Mouse (Mus musculus) c-Kit-positive CD71-positive TER-119-negative erythroid progenitor cells, embryonic 14.5 days (primary cell): ENCODE measurements around the gene Mrpl54.

Experiments used
- DNase-seq: peaks from one replicate; pipeline ENCODE4 v3.0.0-alpha.2; 2013; ENCODE audit warnings: low read depth

Mrpl54 gene

DNA sequence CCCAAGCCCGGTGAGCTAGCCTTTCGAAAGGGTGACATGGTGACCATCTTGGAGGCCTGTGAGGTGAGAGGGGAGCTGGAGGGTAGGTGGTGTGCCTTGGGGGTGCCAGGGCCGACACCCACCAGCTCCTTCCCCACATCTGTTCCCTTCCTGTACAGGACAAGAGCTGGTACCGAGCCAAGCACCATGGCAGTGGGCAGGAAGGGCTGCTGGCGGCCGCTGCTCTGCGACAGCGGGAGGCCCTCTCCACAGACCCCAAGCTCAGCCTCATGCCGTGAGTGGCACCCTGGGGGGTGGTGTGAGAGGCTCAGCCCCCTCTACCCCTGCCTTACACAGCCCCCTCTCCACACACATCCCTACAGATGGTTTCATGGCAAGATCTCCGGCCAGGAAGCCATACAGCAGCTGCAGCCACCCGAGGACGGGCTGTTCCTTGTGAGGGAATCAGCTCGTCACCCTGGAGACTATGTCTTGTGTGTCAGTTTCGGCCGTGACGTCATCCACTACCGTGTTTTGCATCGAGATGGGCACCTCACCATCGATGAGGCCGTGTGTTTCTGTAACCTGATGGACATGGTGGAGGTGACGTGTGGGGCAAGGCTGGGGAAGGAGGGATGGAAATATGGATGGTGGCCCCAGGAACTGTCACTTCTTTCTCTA is 7.4 kb downstream of the Mrpl54 start:
- no peak for DNase-seq

DNA sequence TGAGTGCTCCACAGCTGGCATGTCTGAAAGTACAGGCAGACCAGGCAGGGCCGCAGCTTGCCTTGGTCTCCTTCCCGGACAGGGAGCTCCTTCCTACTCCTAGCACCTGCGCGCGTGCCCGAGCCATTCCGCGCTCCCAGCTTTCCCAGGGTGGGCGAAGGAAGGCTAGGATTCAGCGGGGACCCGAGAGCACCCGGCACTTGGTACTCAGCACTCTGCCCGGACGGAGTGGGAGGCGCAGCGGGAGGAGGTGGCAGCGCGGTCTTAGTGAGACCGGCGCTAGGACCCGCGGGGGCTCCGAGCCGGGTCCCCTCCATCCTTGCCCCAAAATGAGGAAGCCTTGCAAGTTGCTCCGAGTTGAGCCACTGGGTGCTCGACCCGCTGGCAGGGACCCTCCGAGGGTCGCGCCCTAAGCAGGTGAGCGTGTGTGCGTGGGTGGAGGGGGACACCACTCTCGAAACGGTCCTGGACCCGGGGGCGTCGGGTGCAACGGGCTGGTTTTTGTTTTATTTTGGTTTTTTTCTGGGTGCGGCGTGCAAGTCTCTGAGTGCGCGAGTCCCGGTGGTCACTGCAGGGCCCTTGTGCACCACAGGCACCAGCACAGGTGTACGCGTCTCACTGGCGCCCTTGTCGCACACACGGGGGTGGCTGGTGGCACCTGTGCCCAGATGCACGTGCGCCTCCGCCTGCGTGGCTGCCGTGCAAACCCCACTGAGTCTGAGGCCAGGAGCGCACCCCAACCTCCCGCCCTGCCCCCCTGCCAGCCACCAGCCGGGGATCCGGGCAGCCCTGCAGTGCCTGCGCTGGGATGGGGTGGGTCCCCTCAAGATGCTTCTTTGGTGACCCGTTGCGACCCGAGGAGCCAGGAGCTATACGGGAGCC is 9.3 kb downstream of the Mrpl54 start:
- DNase-seq: no peak

DNA sequence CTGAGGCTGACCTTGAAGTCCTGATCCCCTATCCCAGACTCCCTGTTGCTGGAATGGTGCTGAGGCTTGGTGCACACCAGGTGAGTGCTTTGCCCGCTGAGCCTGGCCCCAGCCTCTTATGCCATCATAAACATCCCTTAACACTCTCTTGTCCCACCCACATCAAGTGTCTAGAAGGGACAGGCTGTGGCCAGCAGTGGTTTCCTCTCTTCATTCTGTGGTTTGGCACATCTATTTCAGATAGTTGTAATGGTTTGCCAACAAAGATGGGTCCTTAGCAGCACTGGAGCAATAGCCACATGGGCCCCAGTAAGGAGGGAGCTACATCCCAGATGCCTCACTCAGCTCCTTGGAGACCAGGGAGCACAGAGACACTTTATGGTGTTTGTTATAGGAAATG is 11.8 kb downstream of the Mrpl54 start:
- DNase-seq: no peak

DNA sequence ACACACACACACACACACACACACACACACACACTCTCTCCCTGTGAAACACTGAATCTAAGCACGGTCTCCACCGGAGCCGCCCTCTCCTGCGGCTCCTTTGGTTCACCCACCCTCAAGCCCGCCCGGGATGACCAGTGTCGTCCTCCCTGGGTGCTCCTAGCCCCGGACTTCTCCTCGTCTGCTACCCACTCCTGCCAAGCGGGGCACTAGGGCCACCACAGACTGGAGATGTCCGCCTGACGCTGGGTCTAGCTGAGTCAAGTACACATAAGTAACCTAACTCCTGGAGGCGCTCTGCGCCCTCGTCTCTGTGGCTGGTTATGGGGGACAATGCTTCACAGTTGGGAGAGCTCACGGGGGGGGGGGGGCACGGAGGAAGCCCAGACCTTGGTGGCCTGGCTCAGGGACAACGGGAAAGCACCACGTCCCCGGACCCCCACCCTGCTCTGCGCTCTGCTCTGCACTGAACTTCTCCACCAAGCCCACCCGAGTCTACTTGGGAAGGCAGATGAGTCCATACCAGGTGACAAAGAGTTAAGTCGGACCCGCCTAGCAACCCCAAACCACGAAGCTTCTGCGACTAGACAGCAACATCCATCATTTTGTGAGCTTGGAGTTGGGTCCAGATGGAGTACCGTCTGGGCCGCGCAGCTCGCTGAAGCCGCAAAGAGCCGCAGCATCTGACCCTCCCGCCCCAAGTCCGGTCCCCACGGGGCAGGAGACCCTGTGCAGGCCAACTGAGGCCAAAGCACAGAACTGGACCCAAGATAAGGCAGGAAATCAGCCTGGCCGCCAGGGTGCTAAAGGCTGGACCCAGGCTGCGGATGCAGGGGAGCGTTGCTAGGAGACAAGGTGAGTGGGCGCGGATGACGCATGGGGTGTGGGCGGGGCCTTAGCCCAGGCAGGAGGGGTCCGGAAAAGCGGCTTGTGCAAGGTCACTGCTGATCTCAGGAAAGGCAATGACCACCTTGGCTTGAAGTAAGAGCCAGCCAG is 14.0 kb downstream of the Mrpl54 start, which contains the start of gene Matk:
Gene Matk, plus strand, starts transcription at position 512 of the 996 bp plus-strand sequence.
- no peak for DNase-seq

DNA sequence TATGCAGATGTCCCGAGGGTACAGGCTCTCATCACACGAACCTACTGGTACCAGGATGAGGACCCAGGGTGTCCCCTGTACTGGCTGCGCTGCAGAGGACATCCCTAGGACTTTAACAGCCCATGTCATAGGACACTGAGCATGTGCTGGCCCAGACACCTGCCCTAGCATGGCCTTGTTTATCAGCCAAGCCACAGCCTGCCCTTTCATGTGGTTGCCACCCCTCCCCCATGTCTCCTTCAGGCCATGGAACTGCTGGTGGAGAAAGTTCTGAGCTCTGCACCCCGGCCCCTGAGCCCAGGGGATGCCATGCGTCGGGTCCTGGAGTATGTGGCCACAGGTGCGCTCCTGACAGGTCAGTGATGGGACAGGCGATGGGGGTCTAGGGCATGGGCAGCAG is 17.3 kb downstream of the Mrpl54 start:
- DNase-seq: no peak

DNA sequence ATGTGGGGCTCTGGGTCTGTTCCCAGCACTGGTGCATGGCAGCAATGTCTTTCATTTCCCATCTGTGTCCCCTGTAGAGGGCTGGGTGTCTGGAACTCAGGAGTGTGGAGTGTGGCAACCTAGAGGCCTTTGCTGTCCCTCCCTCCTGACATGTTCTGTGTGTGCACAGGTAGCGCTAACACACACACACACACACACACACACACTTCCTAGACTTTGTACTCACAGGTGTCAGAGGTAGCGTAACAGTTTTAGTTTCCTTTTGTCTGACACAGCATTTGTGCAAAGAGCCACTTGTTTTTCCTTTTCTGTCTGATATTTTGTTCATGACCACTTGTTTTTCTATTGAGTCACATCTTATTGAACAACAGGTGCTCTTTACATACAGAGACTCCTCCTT is 18.9 kb downstream of the Mrpl54 start:
- no peak for DNase-seq

DNA sequence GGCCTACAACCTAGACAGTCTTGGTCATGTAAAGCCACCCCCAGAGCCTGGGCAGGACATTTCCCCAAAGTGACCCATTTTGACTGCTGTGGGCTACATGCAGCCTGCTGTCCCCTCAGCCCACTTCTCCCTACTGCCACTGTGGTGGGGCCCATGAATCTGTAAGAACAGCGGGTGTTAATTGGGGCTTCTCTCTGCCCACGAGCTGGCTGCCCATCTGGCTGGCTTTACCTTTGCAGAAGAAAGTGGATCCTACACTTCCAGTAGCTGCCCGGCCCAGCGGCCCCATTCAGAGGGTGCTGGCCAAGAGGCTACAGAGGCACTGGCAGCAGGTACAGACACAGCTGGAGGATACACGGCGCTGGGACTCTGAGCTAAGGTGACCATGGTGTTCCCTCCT is 21.6 kb downstream of the Mrpl54 start:
- no peak for DNase-seq

DNA sequence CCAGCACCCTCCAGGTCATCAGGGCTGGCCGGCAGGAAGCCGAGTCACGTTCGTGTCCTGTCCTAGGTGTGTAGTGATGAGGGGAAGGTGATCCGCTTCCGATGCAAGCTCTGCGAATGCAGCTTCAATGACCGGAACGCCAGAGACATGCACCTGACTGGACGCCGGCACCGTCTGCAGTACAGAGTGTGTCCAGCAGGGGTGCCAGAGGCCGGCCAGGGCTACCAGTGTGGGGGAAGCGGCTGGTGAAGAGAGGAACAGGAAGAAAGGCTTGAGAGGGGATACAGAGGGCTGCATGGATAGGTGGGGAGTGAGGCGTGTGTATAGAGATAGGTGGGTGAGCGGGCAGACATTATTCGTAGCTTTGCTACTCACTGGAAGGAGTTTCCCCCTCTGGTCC is 22.1 kb downstream of the Mrpl54 start:
- no peak for DNase-seq

DNA sequence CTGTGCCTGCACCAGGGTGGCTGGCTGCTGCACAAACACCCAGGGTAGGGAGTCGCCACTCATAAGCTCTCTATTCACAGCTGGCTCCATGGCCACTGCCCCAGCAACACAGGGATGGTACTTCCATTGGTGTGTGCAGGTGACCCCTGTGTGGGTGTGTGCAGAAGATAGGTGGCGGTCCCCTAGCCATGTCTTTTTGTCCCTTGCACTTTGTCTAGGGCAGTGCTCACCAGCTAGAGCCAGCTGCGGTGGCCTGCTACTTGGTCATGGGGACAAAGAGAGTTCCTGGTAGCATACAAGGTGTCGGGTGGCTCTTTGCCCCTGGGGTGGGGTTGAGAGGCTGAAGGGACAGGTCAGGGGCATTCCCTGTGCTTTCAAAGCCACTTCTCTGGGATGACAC is 22.6 kb downstream of the Mrpl54 start:
- no peak for DNase-seq

DNA sequence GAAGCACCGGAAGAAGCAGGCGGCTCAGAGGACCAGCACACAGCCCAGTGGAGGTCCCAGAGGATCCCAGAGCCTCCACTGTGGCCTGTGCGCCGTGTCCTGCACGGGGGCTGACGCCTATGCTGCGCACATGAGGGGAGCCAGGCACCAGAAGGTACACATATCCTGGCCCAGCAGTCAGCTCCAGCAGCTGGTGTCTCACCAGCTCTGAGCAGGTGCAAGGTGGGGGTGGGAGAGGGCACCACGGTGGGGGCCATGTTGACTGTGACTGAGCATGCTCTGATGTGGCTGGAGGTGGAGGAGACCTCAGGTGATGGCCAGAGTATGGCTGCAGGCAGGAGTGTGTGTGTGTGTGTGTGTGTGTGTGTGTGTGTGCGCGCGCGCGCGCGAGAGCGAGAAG is 24.7 kb downstream of the Mrpl54 start:
- DNase-seq: no peak

DNA sequence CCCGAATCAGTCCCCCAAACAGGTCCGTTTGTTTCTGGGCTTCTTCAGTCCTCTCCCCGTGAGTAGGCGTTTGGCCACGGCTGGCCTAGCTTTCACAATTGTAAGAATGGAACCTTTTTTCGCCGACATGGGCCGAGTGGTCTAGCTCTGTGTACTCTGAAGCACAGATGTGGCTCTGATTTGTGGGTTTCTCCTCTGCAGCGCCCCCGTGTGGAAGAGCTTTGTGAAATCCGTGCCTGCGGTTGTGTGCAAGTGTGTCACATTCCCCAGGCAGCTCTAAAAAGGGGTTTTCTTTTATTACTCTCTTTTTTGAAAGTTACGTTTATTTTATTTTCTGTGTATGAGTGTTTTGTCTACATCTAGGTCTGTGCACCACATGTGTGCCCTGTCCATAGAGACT is 25.9 kb downstream of the Mrpl54 start:
- peak; percentile 56 for DNase-seq

DNA sequence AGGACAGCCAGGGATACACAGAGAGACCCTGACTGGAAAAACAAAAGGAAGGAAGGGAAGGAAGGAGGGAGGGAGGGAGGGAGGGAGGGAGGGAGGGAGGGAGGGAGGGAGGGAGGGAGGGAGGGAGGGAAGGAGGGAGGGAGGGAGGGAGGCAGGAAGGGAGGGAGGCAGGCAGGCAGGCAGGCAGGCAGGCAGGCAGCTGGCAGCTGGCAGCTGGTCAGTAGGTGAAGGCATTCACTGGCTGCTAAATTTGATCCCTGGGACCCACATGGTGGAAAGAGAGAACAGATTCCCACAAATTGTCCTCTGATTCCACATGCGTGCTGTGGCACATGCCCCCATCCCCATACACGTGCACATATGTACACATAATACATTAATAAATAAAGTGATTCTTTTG is 28.1 kb downstream of the Mrpl54 start:
- DNase-seq: no peak

DNA sequence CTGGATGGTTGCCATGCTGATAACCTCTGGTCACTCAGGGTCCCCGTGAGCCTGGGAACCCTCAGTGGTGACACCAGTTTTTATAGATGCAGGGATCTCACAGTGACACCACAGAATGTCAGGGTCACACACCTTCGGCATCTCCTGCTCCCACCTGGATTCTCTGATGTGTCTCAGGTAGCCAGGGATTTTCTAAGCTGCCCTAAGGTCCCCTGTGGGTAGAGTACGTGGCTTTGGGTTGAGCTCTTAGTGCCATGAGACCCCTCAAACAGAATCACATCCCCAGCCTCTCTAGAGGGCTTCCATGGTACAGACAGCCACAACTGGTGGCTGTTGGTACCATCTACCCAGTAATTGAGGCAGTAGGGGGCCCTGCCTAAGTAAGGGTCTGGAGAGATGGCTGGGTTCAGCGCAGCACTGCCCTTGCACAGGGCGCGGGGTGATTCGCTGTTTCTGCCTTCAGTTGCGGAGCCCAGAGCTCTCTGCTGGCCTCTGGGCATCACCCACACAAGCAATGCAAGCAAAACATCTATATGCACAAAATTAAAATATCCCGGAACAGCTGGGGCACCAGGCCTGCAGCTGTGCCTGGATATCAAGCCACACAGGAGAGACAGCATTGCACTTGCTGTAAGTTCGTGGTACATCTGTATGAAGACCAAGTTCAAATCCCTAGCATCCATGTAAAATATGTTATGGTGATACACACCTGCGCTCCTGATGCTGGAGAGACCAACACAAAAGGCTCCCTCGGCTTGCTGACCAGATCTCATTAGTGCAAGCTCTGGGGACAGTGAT is 30.1 kb downstream of the Mrpl54 start:
- DNase-seq: no peak

DNA sequence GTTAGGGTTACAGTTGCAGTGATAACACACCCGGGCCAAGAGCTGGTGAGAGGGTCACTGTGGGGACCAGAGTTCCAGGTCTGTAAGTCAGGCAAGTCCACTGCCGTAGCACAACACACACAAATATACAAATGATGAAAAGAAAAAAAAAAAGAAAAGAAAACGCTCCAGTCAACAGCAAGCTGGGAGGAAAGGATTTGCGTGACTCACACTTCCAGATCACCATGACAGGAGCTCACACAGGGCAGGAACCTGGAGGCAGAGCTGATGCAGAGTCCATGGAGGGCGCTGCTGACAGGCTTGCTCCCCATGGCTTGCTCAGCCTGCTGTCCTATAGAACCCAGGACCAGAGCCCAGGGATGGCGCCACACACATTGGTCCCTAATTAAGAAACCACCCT is 32.5 kb downstream of the Mrpl54 start:
- no peak for DNase-seq

DNA sequence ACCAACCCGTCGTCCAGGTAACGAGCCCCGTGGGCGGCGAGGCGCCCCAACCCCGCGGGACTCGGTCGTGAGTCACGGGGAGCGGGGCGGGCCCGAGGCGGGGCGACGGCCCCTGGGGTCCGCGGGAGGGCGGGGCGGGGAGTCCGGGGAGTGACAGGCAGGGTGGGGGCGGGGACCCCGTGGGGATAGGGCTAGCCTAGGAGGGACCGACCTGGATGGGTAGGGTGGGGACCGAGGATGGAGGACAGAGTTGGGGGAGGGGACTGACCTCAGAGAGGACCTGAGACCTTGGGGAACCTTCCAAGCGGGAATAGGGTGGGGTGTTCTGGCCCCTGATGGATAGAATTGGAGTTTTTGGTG is 33.5 kb downstream of the Mrpl54 start:
- DNase-seq: no peak

DNA sequence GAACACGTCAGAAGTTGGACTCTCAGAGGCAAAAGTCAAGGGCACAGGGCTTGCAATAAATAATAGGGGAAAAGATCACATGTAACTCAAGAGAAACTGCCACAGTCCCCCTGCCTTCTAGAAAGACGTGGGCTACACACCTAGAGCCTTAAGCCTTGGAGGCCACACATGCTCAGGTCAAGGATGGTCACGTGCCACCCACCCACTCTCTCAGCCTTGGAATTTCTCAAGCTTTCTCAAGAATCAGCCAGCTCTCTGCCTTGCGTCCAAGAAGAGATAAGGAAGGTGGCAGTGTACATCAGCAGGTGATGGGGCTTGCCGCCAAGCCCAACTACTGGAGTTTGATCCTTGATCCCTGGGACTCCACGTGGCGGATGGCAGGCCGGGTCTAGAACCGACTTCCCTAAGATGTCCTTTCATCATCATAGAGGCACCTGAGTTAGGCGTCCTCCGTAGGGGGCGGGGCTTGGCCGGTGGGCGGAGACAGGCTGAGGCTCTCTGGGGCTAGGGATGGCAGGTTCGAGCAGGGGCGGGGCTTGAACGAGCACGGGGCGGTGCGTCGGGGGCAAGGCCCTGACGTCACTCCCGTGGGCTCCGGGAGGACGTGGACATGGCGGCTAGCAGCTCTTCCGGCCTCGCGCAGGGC is 34.0 kb downstream of the Mrpl54 start, which contains the start of gene Zfr2:
Gene Zfr2, plus strand, starts transcription at position 576 of the 646 bp plus-strand sequence.
- peak; percentile 86 for DNase-seq

DNA sequence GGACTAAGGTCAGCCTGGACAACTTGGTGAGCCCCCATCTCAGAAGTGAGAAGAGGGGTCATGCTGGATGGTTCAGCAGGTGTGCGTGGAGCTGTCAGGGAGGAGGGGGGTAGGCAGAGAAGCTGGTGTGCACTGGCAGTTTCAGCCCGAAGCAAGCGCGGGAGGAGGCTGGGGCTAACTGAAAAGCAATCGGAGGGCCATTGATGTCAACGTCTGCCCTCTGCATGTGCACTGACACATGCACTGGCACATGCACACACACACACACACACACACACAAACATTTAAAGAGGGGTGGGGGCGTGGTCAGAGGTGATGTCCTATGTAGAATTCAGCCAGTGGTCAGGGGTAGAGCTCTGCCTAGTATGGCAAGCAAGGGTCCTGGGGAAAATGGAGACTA is 35.3 kb downstream of the Mrpl54 start:
- DNase-seq: no peak

DNA sequence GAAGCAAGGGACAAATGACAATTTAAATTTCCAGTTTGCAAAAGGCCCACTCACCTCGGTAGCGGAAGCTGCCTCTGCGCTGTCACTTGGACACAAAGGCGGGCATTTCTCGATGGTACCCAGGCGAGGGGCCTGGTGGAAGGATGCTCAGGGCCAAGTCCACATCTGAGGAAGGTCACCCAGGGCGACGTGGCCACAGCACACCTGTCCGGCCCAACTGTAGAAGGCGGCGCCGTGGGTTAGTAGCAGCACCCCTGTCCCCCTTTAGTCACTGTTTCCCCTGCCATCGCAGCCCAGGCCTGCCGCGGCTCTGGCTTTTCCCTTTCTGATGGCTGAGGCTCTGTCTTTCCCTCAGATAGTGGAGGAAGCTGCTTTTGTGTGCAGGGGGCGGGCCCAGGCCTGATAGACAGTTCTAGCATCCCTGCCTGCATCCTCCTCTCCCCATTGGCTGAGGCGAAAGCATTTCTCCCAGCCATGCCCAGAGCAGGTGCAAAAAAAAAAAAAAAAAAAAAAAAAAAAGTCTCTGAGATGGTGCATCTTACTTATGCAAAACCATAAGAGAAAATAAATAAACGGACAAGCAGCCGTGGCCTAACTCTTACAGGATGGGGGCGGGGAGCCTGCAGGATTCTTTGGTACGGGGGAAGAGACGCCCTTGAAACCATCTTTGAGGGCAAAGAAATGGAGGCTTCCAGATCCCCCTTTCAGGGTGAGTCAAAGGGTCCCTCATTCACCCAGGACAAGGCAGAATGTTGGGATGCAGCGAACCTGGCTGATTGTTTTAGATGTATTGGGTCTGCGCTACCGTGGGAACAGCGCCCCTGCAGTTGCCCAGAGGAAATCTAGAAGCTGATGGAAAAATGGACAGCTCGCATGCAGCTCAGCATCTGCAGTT is 36.0 kb downstream of the Mrpl54 start, which contains the start of gene Atcay:
Gene Atcay, minus strand, starts transcription at position 396 of the 895 bp plus-strand sequence.
- no peak for DNase-seq

DNA sequence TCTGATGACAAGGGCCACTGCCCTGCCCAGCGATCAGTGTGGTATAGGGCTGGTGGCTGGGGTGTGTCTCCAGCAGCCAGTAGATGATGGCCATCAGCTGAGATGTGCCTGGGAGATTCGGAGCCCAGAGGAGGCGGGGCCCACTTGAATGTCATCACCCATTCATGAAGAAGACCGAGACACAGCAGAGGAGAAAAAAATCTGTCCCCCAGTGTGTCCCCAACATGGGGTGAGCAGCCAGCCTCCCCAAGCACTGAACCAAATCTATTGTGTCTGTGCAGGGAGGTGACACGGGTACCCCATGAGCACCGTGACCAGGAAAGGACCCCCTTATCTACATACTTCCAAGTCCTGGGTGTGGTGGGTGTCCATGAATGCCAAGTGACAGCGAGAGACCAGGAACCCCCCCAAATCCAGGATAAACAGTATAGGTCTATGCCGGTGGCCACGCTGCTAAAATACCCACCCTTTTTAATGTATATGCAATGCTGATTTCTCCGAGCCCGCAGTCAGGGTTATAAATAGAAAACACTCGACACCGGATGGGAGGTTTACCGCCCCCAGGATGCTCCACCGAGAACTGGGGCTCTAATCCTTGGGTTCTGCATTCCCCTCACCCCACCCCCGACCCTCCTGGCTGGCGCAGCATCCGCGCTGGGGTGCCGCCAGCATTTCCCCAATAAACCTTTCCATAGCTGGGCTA is 36.8 kb downstream of the Mrpl54 start:
- DNase-seq: no peak
